Mouse (Mus musculus) right cerebral cortex, postnatal 10 days (tissue): ENCODE measurements at regions not wholly inside any gene's neighbourhood (a gene's known extent, or its start where the extent isn't known, plus 50 kb on each side); places are given as distances from the start of the nearest gene placed in this dataset.

Source experiments
- DNase-seq, 2 experiments: peaks; one replicate each; pipeline ENCODE4 v3.0.0; 2021; ENCODE audit warnings: low spot score in 2 of 2

GRCm38 (mm10) chr13:28526299-28526698, 269.0 kb downstream of the Gm11361 start:
- DNase-seq: no peak

- DNase-seq: no peak
Observed at GRCm38 (mm10) chr13:28524411-28524810, 267.1 kb downstream of the Gm11361 start.

- no peak for DNase-seq
Observed at GRCm38 (mm10) chr13:28520127-28520482, 262.8 kb downstream of the Gm11361 start.

- DNase-seq: no peak
Observed at GRCm38 (mm10) chr13:28519383-28520126, 262.2 kb downstream of the Gm11361 start.

GRCm38 (mm10) chr13:28517161-28517560, 259.8 kb downstream of the Gm11361 start:
- no peak for DNase-seq

GRCm38 (mm10) chr13:28516636-28517035, 259.3 kb downstream of the Gm11361 start:
- DNase-seq: no peak

- DNase-seq: no peak
Observed at GRCm38 (mm10) chr13:28514245-28514644, 256.9 kb downstream of the Gm11361 start.

- no peak for DNase-seq
Observed at GRCm38 (mm10) chr13:28513336-28513735, 256.0 kb downstream of the Gm11361 start.

- peak; percentile 31 to 36 for DNase-seq
Observed at GRCm38 (mm10) chr13:28512573-28513334, 255.4 kb downstream of the Gm11361 start.

GRCm38 (mm10) chr13:28508184-28508583, 250.9 kb downstream of the Gm11361 start:
- DNase-seq: no peak

- DNase-seq: no peak
Observed at GRCm38 (mm10) chr13:28507783-28508182, 250.5 kb downstream of the Gm11361 start.

- no peak for DNase-seq
Observed at GRCm38 (mm10) chr13:28504340-28504739, 247.0 kb downstream of the Gm11361 start.

GRCm38 (mm10) chr13:28502171-28502570, 244.8 kb downstream of the Gm11361 start:
- peak; percentile 23 to 36 for DNase-seq

GRCm38 (mm10) chr13:28500697-28501096, 243.4 kb downstream of the Gm11361 start:
- no peak for DNase-seq

GRCm38 (mm10) chr13:28497483-28497882, 240.2 kb downstream of the Gm11361 start:
- no peak for DNase-seq

- no peak for DNase-seq
Observed at GRCm38 (mm10) chr13:28492015-28492414, 234.7 kb downstream of the Gm11361 start.

GRCm38 (mm10) chr13:28483727-28484126, 226.4 kb downstream of the Gm11361 start:
- peak in 1 of 2 experiments; percentile 27 for DNase-seq

GRCm38 (mm10) chr13:28481224-28481965, 224.1 kb downstream of the Gm11361 start:
- DNase-seq: no peak

- DNase-seq: no peak
Observed at GRCm38 (mm10) chr13:28466151-28466550, 208.8 kb downstream of the Gm11361 start.

GRCm38 (mm10) chr13:28465187-28465880, 208.0 kb downstream of the Gm11361 start:
- DNase-seq: no peak

- no peak for DNase-seq
Observed at GRCm38 (mm10) chr13:28461281-28461680, 204.0 kb downstream of the Gm11361 start.

GRCm38 (mm10) chr13:28457403-28457802, 200.1 kb downstream of the Gm11361 start:
- DNase-seq: no peak
